Mouse (Mus musculus): ENCODE results near the gene Nt5e. TPM values are rescaled to one million over a fixed set of nuclear protein-coding genes. Genes with fewer than 3 reads are reported as not detected.

Gene Nt5e
- 3.0 and 6.7 TPM in 2 replicates for polyA plus RNA-seq (2012; rRNA removed; ENCODE audit: low replicate concordance)

DNA sequence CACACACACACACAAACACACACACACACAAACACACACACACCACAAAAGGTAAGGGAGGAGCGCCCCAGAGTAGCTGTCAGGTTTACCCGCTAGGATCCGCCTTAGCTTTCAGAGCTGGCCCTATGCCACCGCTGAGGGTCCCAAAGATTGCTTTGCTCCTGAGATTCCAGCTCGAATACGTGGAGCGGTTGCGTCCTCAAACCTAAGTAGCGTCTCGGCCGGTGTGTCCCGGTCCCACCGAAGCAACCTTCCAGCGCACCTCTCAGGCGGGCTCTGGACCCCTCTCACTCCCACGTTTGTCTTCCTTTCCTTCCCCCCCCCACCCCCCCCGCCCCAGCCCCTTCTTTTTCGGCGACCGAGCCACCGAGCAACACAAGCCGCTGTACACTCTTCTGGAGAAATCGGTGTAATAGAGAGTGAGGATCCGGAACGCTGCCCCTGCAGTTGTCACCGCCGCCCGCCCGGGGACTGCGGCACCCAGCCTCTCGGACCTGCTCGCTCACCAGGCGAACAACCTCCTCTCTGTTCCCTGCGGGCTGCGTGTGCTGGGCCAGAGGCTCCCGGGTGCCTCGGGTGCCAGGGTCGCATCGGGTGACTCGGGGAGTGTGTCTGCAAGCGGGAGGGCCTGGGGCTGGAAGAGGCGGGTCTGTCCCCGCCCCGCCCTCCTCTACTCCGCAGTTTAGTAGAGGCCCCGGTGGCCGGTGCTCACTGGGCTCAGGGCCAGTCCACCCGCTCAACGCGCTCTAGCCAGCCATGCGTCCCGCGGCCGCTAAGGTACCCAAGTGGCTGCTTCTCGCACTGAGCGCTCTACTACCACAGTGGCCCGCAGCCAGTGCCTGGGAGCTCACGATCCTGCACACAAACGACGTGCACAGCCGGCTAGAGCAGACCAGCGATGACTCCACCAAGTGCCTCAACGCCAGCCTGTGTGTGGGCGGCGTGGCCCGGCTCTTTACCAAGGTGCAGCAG lies at the start of gene Nt5e:
Gene Nt5e (plus strand): TSS at position 268 of the 972 bp plus-strand sequence.

Other genes with a start within 250 kb of the Nt5e start
- 6.7 and 7.4 TPM in 2 replicates for gene Snx14, start 111.8 kb downstream of the Nt5e start, polyA plus RNA-seq (2012; rRNA removed; ENCODE audit: low replicate concordance)
- gene Gm20537, start 129.4 kb downstream of the Nt5e start, polyA plus RNA-seq (2012; rRNA removed; ENCODE audit: low replicate concordance) = 0.44 TPM in 1 of 2 replicates, not detected in the other
- 1.2 and 1.8 TPM in 2 replicates for gene Syncrip, start 155.4 kb downstream of the Nt5e start, polyA plus RNA-seq (2012; rRNA removed; ENCODE audit: low replicate concordance)
- gene Zfp949, start 220.8 kb downstream of the Nt5e start, polyA plus RNA-seq (2012; rRNA removed; ENCODE audit: low replicate concordance) = 1.1 and 1.3 TPM in 2 replicates